Mouse (Mus musculus) lung, postnatal 0 days (tissue): ENCODE measurements around the gene Crabp2. TPM values are rescaled to one million over a fixed set of nuclear protein-coding genes. Genes with fewer than 3 reads are reported as not detected.

Experiments
- ATAC-seq: fragments of 200-750 bp; cut with Nextera tagmentation; 2 replicates; pipeline ENCODE4 v1.8.0; 2017; ENCODE audit warnings: moderate library complexity
- DNase-seq: peaks from one replicate; pipeline ENCODE4 v3.0.0-alpha.2; 2016; ENCODE audit warnings: low spot score
- H3K27ac ChIP-seq: fragments of 300-500 bp; sonication (generic); 2 replicates; pipeline ENCODE4 v1.5.1; 2014; ENCODE audit warnings: antibody characterized with exemption, mild to moderate bottlenecking, low read length, mixed read lengths
- H3K27me3 ChIP-seq: fragments of 300-500 bp; sonication (generic); replicated peaks from 2 replicates; pipeline ENCODE4 v1.6.1; 2014; ENCODE audit warnings: low read length, mixed read lengths; ENCODE audit not compliant: insufficient read depth
- H3K36me3 ChIP-seq: fragments of 300-500 bp; sonication (generic); 2 replicates; pipeline ENCODE4 v1.6.1; 2014; ENCODE audit warnings: low read length, mixed read lengths; ENCODE audit not compliant: insufficient read depth
- H3K4me1 ChIP-seq: fragments of 300-500 bp; sonication (generic); 2 replicates; pipeline ENCODE4 v1.6.1; 2014; ENCODE audit warnings: antibody characterized with exemption, low read depth, low read length, mixed read lengths; ENCODE audit not compliant: insufficient read depth
- H3K4me2 ChIP-seq: fragments of 300-500 bp; sonication (generic); replicated peaks from 2 replicates; pipeline ENCODE4 v1.6.1; 2014; ENCODE audit warnings: low read depth, mild to moderate bottlenecking, low read length, moderate library complexity, mixed read lengths
- H3K4me3 ChIP-seq: fragments of 300-500 bp; sonication (generic); 2 replicates; pipeline ENCODE4 v1.5.1; 2014; ENCODE audit warnings: low read depth, low read length
- H3K9ac ChIP-seq: fragments of 300-500 bp; sonication (generic); replicated peaks from 2 replicates; pipeline ENCODE4 v1.6.1; 2014; ENCODE audit warnings: low read depth, mild to moderate bottlenecking
- H3K9me3 ChIP-seq: fragments of 300-500 bp; sonication (generic); 2 replicates; pipeline ENCODE4 v1.6.1; 2016; ENCODE audit warnings: low read length, mixed read lengths
- CTCF ChIP-seq: IDR thresholded peaks from 2 replicates; pipeline ENCODE4 v1.5.1; 2016; ENCODE audit warnings: antibody characterized with exemption, mild to moderate bottlenecking
- EP300 ChIP-seq: IDR thresholded peaks from 2 replicates; pipeline ENCODE4 v1.6.1; 2016; ENCODE audit warnings: antibody characterized with exemption, mild to moderate bottlenecking, control low read depth
- WGBS: fragments of 180-500 bp; shearing (Covaris S2); extraction: QIAGEN DNeasy Blood & Tissue Kit; methylation state at CpG from one replicate; pipeline ENCODE4 v1.1.7; 2014; 5-methylcytosine and 5-hydroxymethylcytosine counted together
- polyA plus RNA-seq: library from polyadenylated mRNA; unstranded; fragments of >200 nt; fragmentation: Nextera tagmentation; extraction: Ambion mirVana; gene quantifications from 2 replicates; pipeline ENCODE4 v1.2.1, GENCODE M21; 2015

The Crabp2 gene
- polyA plus RNA-seq, 1 experiment from 2014 or later = 0.21 TPM

DNA sequence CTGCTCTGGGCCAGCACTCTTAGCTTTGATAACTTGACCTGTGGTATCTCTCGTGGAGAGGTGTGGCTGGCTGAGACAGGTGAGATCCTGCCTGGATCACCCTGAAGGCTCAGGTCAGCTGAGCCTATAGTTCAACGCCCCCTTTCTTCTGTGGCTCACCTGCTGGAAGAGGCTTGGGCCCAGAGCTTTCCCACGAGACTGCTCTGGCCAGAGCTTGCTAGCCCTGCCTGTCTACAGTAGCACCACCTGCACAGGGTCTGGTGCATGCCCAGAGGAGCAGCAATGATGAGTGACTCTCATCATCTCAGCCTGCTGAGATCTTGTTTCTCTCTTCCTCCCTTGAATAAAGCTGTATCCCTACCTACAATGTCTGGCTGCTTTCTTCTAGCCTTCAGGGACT lies 31.6 kb downstream of the Crabp2 start:
- Histone ChIP-seq H3K36me3 (no peaks in the 10 kb centered on the region), H3K9me3 (no peaks in the 10 kb centered on the region), H3K9ac (no peak overlapping the region), H3K27me3 (no peaks in the 10 kb centered on the region), H3K27ac (no peak overlapping the region), H3K4me1 (peaks cover 26% of the 10 kb centered on the region; the same call in 1 of the 2 replicates), H3K4me3 (no peak overlapping the region), H3K4me2 (no peak overlapping the region)
- TF ChIP-seq CTCF (no peak), EP300 (no peak)
- DNase-seq (no peak), ATAC-seq (no peak)
- 60% methylated on average over 3 of the region's 3 CpGs for WGBS

DNA sequence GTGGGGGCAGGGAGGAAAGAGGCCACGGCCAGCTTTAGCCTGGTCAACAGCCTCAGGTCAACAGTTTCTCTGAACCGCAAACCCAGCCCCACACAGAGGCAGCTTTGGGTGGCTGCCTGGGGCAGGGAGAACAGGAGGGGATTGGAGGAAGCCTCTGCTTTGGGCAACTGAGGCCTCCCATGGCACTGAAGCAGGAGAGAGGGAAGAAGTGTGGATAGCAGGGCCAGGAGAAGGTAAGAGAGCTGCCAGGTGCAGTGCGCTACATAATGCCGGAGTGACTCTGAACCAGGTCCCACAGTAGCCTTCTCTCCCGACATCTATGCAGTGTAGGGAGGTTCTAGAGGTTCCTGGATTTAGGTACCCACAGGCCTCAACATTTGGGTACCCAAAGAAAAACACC lies 32.3 kb downstream of the Crabp2 start:
- TF ChIP-seq CTCF (no peak), EP300 (no peak)
- DNase-seq (no peak), ATAC-seq (no peak)
- 74% methylated on average over 5 of the region's 5 CpGs for WGBS
- Histone ChIP-seq H3K4me3 (no peak overlapping the region), H3K9me3 (no peaks in the 10 kb centered on the region), H3K4me2 (no peak overlapping the region), H3K9ac (no peak overlapping the region), H3K36me3 (no peaks in the 10 kb centered on the region), H3K27me3 (no peaks in the 10 kb centered on the region), H3K27ac (peak overlapping the region; percentile 95; the same call in 1 of the 2 replicates), H3K4me1 (peaks cover 32% of the 10 kb centered on the region; the same call in 1 of the 2 replicates)

DNA sequence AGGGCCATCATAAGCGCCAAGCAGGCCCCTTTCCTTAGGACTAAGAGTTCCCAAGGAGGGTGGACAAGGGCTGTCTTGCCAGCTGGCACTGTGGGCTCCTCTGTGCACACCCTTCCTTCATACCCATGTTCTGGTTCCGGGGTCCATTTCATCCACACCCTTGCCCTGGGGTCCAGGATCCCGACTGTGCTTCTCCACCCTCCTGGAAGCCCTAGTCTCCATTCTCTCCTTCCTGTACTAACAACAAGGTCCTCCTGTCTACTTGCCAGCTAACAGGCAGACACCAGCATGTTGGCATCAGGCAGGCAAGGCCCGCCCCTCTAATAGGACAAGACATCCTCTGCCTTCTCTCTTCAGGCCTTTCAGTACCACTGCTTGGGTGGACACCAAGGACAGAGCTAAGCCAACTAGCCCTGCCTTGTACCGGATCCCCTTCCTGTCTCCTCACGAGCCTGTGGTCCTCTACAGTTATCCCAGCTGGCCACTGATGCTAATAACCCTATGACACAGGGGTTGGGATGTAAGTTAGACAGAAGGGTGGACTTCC lies 32.8 kb downstream of the Crabp2 start:
- TF ChIP-seq EP300 (no peak), CTCF (no peak)
- H3K4me1 ChIP-seq = peaks cover 37% of the 10 kb centered on the region; the same call in 1 of the 2 replicates
- no peak for ATAC-seq
- H3K9me3 ChIP-seq = no peaks in the 10 kb centered on the region
- H3K9ac ChIP-seq = no peak overlapping the region
- H3K4me3 ChIP-seq = no peak overlapping the region
- peak; percentile 6 for DNase-seq
- no peaks in the 10 kb centered on the region for H3K36me3 ChIP-seq
- WGBS = 70% methylated on average over 6 of the region's 6 CpGs
- no peak overlapping the region for H3K4me2 ChIP-seq
- no peaks in the 10 kb centered on the region for H3K27me3 ChIP-seq
- H3K27ac ChIP-seq = peak overlapping the region; percentile 95

DNA sequence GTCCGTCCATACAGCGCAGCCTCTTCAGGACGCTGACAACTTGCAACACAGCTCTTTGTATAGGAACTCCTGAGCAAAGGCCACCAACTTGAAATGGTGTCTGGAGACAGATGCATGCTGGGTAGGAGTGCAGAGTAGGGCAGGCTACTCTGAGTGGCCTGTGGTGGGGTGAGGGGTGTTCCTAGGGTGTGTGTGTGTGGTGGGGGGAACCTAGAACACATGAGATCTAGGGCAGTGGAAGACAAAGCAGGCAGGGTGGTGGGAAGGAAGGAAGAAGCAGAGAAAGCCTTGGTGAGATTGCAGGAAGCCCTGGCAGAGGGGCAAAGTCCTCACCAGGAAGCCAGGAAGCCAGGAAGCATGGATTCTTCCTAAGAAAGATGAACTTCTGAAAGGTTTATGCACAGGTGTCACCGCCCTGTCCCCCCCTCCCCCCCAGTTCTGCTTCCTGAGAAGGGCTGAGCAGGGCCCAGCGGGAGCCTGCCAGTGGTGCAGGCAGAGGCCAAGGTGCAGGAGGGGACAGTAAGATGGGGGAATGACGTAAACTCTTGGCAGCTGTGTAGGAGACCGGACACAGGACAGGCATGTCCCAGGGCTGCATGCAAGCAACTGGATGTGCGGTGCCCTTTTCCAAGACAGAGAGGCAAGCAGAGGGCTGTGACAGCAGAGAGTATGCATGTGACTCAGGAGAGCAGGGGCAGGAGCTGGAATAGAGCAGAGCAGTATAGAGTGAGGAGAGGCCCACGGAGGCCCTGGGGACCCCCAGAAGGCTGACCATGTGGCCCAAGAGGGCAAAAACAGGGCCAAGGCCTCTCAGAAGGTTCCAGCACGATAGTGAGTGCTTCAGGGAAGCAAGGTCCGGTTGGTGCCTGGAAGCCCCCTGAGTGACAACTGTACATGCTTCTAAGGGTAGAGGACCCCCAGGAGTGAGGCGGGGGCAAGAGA lies 33.7 kb downstream of the Crabp2 start:
- Histone ChIP-seq H3K9ac (peak overlapping the region; percentile 32; the same call in 1 of the 2 replicates), H3K27me3 (no peaks in the 10 kb centered on the region), H3K4me2 (peak overlapping the region; percentile 39), H3K4me3 (no peak overlapping the region), H3K36me3 (no peaks in the 10 kb centered on the region), H3K4me1 (peaks cover 40% of the 10 kb centered on the region; the same call in 1 of the 2 replicates), H3K27ac (peak overlapping the region; percentile 95), H3K9me3 (no peaks in the 10 kb centered on the region)
- ATAC-seq = peak; percentile 69
- peak; percentile 80 for DNase-seq
- WGBS = 25% methylated on average over 11 of the region's 12 CpGs
- TF ChIP-seq EP300 = 0 out of 2 replicates have a peak, but pooled peaks have one; percentile 9
- no peak for TF ChIP-seq CTCF

DNA sequence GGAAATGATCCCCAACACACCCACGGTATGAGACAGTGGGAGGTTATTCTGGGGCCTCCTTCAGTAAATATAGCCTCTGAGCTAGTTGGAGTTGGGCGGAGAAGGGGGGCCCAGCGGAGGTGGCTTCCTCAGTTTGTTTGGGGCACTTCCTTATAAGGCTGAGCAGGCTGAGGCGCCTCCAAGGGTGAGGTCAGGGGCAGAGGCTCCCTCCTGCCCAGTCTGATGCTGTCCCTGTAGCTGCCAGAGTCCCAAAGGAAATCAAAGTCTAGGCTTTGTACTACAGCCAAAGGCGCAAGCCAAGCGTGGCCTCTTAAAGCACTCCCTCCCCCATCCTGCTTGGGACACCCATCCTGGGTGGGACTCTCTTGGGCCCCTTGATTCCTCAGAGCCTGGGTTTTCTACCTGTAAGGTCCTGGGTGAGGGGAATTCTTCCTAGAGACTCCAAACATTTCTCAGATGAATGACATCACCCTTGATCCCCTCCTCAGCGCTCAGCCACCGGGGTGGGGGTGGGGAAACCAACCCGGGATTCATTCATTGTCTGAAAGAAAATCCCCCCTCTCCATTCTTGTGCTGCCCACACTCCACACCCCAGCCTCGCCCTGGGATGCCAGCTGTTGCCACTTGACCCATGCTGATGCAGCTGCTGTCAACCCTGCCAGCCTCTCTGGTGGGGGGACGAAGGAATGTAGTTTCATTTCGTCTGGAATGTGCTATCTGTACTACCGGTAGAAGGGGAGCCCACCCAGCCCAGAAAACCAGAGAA lies 34.6 kb downstream of the Crabp2 start:
- DNase-seq (peak; percentile 93), ATAC-seq (peak; percentile 83)
- TF ChIP-seq EP300 = 0 out of 2 replicates have a peak, but pooled peaks have one; percentile 59
- TF ChIP-seq CTCF = no peak
- no peaks in the 10 kb centered on the region for H3K9me3 ChIP-seq
- no peak overlapping the region for H3K4me3 ChIP-seq
- H3K27ac ChIP-seq = peak overlapping the region; percentile 95
- H3K4me2 ChIP-seq = peak overlapping the region; percentile 39
- 4% methylated on average over 13 of the region's 13 CpGs for WGBS
- no peaks in the 10 kb centered on the region for H3K27me3 ChIP-seq
- peak overlapping the region; percentile 32; the same call in 1 of the 2 replicates for H3K9ac ChIP-seq
- H3K36me3 ChIP-seq = no peaks in the 10 kb centered on the region
- H3K4me1 ChIP-seq = peaks cover 47% of the 10 kb centered on the region; the same call in 1 of the 2 replicates

DNA sequence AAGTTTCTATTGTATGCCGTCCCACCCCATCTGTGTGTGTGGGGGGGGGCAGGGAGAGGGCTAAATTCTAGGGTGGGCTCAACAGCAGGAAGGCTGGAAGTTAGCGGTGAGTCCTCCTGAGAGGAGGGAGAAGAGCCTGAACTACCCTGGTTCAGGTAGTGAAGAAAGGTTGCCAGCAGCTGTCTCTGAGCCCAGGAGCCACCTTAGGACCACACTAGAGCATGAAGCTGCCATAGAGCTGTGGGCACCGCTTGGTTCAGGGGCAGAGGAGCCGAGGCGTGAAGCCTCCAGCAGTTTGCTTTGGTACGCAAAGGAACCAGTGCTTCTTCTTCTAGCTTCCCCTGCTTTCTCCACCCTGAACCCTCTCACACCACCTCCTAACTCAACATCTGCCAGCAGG lies 35.2 kb downstream of the Crabp2 start:
- ATAC-seq (no peak), DNase-seq (no peak)
- Histone ChIP-seq H3K36me3 (no peaks in the 10 kb centered on the region), H3K27me3 (peaks cover 2% of the 10 kb centered on the region; the same call in 1 of the 2 replicates), H3K27ac (peak overlapping the region; percentile 95), H3K4me3 (no peak overlapping the region), H3K4me2 (peak overlapping the region; percentile 39), H3K4me1 (peaks cover 49% of the 10 kb centered on the region; the same call in 1 of the 2 replicates), H3K9me3 (no peaks in the 10 kb centered on the region), H3K9ac (no peak overlapping the region)
- TF ChIP-seq CTCF (no peak), EP300 (no peak)
- WGBS = 44% methylated on average over 6 of the region's 6 CpGs
